Mouse (Mus musculus) small intestine, adult 2 months (tissue): ENCODE measurements around the gene Ceacam2. TPM values are rescaled to one million over a fixed set of nuclear protein-coding genes. Genes with fewer than 3 reads are reported as not detected.
"Not testable (repeated sequence)": the region's sequence is repeated elsewhere in the genome, so short reads cannot be mapped to it uniquely, and the experiment has no call there.

Experiments used
- H3K27ac ChIP-seq: fragments of 200-500 bp; 2 replicates; pipeline ENCODE4 v1.5.1; 2012; ENCODE audit warnings: low read depth, low read length, control low read depth, inconsistent platforms; ENCODE audit not compliant: insufficient read depth
- H3K27me3 ChIP-seq: fragments of 200-500 bp; 2 replicates; pipeline ENCODE4 v1.6.1; 2012; ENCODE audit warnings: mild to moderate bottlenecking, moderate library complexity, low read length, inconsistent platforms; ENCODE audit not compliant: control insufficient read depth, insufficient read depth
- H3K36me3 ChIP-seq: fragments of 200-500 bp; 2 replicates; pipeline ENCODE4 v1.6.1; 2012; ENCODE audit warnings: mild to moderate bottlenecking, low read length, control low read depth, inconsistent platforms; ENCODE audit not compliant: control insufficient read depth, insufficient read depth
- H3K4me1 ChIP-seq: fragments of 200-500 bp; 2 replicates; pipeline ENCODE4 v1.6.1; 2012; ENCODE audit warnings: low read length, inconsistent platforms, mixed read lengths; ENCODE audit not compliant: control insufficient read depth, insufficient read depth, insufficient read length
- H3K4me3 ChIP-seq: fragments of 200-500 bp; 2 replicates; pipeline ENCODE4 v1.5.1; 2012; ENCODE audit warnings: low read depth, mild to moderate bottlenecking, control low read depth, inconsistent platforms, low read length, moderate library complexity
- CTCF ChIP-seq: fragments of 200-500 bp; IDR thresholded peaks from 2 replicates; pipeline ENCODE4 v1.5.1; 2012; ENCODE audit warnings: low read depth, mild to moderate bottlenecking, control low read depth, inconsistent platforms, low read length, moderate library complexity, mixed read lengths; ENCODE audit not compliant: insufficient replicate concordance, insufficient read length; ENCODE audit errors: extremely low read depth
- POLR2A ChIP-seq: fragments of 200-500 bp; IDR thresholded peaks from 2 replicates; pipeline ENCODE4 v1.6.1; 2012; ENCODE audit warnings: low read depth, mild to moderate bottlenecking, control low read depth, inconsistent platforms, low read length, moderate library complexity
- WGBS: fragments of 180-500 bp; shearing (Covaris S2); methylation state at CpG from one replicate; pipeline ENCODE4 v1.1.7; 2018; 5-methylcytosine and 5-hydroxymethylcytosine counted together
- polyA plus RNA-seq: library from polyadenylated mRNA; depleted of rRNA; stranded (reverse); fragments of >200 nt; gene quantifications from 2 replicates; pipeline ENCODE4 v1.2.3, GENCODE M21; 2012; rRNA removed

The Ceacam2 gene
- polyA plus RNA-seq, 1 experiment, result 0.60 TPM

DNA sequence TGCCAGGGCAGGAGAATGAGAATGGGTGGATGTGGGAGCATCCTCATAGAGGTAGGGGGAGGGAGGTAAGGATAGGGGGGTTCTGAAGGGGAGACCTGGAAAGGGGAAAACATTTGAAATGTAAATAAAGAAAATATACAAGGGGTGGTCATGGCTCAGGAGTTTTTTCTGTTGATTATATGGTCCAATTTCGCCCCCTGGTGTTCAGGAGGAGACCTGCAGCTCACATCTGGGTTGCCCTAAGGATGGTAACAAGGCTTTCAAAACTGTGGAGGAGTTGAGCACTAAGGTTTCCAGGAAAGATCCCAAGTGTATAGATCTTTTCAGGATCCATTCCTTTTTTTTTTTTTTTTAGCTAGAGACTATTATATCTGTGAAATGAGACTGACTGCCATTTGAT, 60.2 kb downstream of the Ceacam2 start:
- Histone ChIP-seq H3K27ac (no peak overlapping the region), H3K27me3 (no peaks in the 10 kb centered on the region), H3K4me3 (no peak overlapping the region), H3K36me3 (peaks cover 17% of the 10 kb centered on the region), H3K4me1 (0 out of 2 replicates have a peak, but pooled peaks cover 3% of the 10 kb centered on the region)
- TF ChIP-seq CTCF, result peak; percentile 57; the same call in 1 of the 2 replicates
- TF ChIP-seq POLR2A, result no peak
- 0% methylated on average over 1 of the region's 1 CpGs for WGBS

DNA sequence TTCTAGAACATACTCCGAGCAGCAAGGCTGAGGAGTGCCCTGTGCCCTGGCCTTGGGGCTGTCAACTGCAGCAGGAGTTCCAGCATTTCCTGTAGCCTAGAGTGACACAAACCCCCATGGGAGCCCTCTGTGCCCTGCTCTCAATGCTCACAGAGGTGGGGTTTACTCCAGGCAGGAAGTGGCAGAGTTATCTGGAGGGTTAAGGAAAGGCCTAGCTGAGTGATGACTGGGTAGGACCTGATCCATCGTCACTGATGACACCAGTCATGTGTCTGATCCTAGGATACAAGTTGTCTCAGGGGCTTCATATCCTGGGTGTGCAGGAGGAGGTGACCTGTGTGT, 61.9 kb downstream of the Ceacam2 start:
- WGBS, result 2% methylated on average over 2 of the region's 2 CpGs
- Histone ChIP-seq H3K36me3 (peaks cover 22% of the 10 kb centered on the region), H3K4me3 (peak overlapping the region; percentile 29; the same call in 1 of the 2 replicates), H3K27ac (peak overlapping the region; percentile 66; the same call in 1 of the 2 replicates)
- H3K4me1 ChIP-seq, H3K27me3 ChIP-seq: not testable (repeated sequence)

DNA sequence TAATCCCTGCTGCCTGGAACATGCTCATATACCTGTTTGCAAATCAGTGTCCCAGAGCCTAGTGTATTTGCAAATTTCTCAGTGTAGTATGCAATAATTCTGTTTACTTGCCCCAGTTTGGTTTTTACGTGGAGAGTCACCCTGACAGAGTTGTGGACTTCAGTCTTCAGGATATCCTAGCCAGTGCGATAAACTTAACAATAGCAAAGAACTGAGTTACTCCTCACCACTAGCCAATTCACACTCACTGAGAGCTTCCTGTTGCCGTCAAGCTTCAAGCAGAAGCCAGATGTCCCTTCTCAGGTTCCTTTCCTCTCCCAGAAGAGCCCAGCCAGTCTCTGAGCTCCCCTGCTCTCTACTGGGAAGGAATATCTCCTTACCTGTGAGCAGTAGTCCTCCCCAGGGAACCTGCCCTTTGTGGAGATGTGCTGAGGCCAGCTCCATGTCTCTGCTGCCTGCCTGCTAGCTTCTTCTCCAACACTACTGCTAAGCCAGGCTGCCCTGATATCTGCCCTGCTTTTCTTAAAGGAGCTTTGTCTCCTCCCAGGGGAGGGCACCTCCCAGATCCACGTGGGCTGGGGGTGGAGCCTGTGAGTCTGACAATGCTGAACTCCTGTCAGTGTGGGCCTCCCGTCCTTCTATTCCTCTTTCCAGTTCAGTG, 62.4 kb downstream of the Ceacam2 start, which contains the start of gene Ceacam1:
Gene Ceacam1 (minus strand): TSS at position 513 of the 661 bp plus-strand sequence.
- TF ChIP-seq POLR2A, result peak; percentile 89
- 4% methylated on average over 5 of the region's 5 CpGs for WGBS
- H3K27me3 ChIP-seq, H3K4me1 ChIP-seq: not testable (repeated sequence)
- peak within 1 kb of the TSS; percentile 90 for H3K27ac ChIP-seq
- peaks cover 22% of the 10 kb centered on the region for H3K36me3 ChIP-seq
- peak within 1 kb of the TSS; percentile 86 for H3K4me3 ChIP-seq

DNA sequence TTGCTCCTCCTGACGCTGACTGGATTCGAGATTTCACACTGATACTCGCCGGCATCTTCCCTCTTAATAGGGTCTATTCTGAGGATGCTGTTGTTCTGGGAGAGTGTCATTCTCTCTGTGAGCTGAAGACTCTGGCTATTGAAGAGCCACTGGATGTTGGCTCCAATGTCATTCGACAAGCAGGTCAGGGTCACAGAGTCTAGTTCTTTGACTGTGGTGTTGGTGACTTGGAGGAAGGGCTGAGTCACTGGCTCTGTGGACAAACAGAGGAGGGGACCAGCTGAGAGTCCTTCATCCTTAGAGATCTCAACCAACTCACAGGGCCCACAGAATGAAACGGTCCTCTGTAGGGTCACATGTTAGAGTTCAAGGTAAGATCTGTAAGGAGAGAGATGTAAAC, 67.8 kb downstream of the Ceacam2 start:
- not testable (repeated sequence) for H3K4me1 ChIP-seq
- WGBS, result 71% methylated on average over 6 of the region's 6 CpGs

More for the DNA sequence above, 67.8 kb downstream of the Ceacam2 start:
- H3K36me3 ChIP-seq, result peaks cover 34% of the 10 kb centered on the region
- H3K4me3 ChIP-seq, H3K27me3 ChIP-seq, H3K27ac ChIP-seq: not testable (repeated sequence)

Other genes with a start within 250 kb of the Ceacam2 start
- 87.2 and 184 TPM in 2 replicates for gene Pafah1b3, start 241.9 kb downstream of the Ceacam2 start, polyA plus RNA-seq
- gene Prr19, start 238.4 kb downstream of the Ceacam2 start, polyA plus RNA-seq, result 0.15 TPM in 1 of 2 replicates, not detected in the other
- 0.19 and 0.35 TPM in 2 replicates for gene Tmem145, start 233.8 kb downstream of the Ceacam2 start, polyA plus RNA-seq
- gene Megf8, start 222.7 kb downstream of the Ceacam2 start, polyA plus RNA-seq, result 13.3 and 21.2 TPM in 2 replicates
- 0.48 and 0.84 TPM in 2 replicates for gene Cnfn, start 170.1 kb downstream of the Ceacam2 start, polyA plus RNA-seq
- gene Lipe, start 141.1 kb downstream of the Ceacam2 start, polyA plus RNA-seq, result 56.9 and 186 TPM in 2 replicates
- gene Cxcl17, start 127.0 kb downstream of the Ceacam2 start, polyA plus RNA-seq, result 3.8 TPM in 1 of 2 replicates, not detected in the other
- gene Ceacam1, start 62.3 kb downstream of the Ceacam2 start, polyA plus RNA-seq, result 133 and 320 TPM in 2 replicates
- gene Erich4, start 76.0 kb upstream of the Ceacam2 start, polyA plus RNA-seq, result 12.6 and 36.8 TPM in 2 replicates
- gene Dmac2, start 79.6 kb upstream of the Ceacam2 start, polyA plus RNA-seq, result 47.3 and 74.8 TPM in 2 replicates
- 4.7 and 8.2 TPM in 2 replicates for gene B3gnt8, start 86.8 kb upstream of the Ceacam2 start, polyA plus RNA-seq
- 75.8 and 98.5 TPM in 2 replicates for gene Bckdha, start 119.1 kb upstream of the Ceacam2 start, polyA plus RNA-seq
- 31.7 and 64.7 TPM in 2 replicates for gene Exosc5, start 119.3 kb upstream of the Ceacam2 start, polyA plus RNA-seq
- gene Tmem91, start 135.3 kb upstream of the Ceacam2 start, polyA plus RNA-seq, result 0.23 and 0.25 TPM in 2 replicates
- gene B9d2, start 140.9 kb upstream of the Ceacam2 start, polyA plus RNA-seq, result 21.8 and 33.2 TPM in 2 replicates
- gene Tgfb1, start 147.1 kb upstream of the Ceacam2 start, polyA plus RNA-seq, result 20.8 and 24.4 TPM in 2 replicates
- 43.6 and 72.4 TPM in 2 replicates for gene Ccdc97, start 179.2 kb upstream of the Ceacam2 start, polyA plus RNA-seq
- 28.9 and 60.2 TPM in 2 replicates for gene Hnrnpul1, start 214.9 kb upstream of the Ceacam2 start, polyA plus RNA-seq
- gene Axl, start 248.8 kb upstream of the Ceacam2 start, polyA plus RNA-seq, result 13.2 and 14.4 TPM in 2 replicates